Mouse (Mus musculus): ENCODE measurements around the gene Kctd11. TPM values are rescaled to one million over a fixed set of nuclear protein-coding genes. Genes with fewer than 3 reads are reported as not detected.

Kctd11 gene
- polyA plus RNA-seq, 1 experiment from 2014 or later = 1.7 TPM

DNA sequence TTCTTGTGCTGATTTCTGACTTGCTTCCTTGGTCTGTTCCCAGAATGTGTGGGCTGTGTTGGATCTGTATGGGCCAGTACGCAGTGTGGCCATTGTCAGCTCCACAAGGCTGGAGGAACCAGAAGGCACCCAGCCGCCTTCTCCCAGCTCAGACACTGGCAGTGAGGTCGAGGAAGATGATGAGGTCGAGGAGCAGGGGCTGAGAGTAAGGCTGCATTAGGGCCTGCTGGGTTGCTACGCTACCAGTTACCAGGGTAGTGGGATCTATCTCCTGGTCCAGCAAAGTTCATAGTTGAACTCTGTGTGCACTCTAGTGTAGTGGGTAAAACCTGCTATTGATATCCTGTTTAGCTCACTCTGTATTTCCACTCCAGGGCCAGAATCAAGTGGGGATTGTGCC lies 28.0 kb upstream of the Kctd11 start:
- 89% methylated on average over 5 of the region's 5 CpGs for WGBS
- Histone ChIP-seq H3K4me1 (peaks cover 11% of the 10 kb centered on the region), H3K27me3 (no peaks in the 10 kb centered on the region), H3K27ac (no peak overlapping the region), H3K36me3 (replicated peaks) (peaks cover 94% of the 10 kb centered on the region), H3K4me3 (replicated peaks) (no peak overlapping the region), H3K9ac (no peak overlapping the region), H3K9me3 (no peaks in the 10 kb centered on the region), H3K4me2 (no peak overlapping the region)
- no peak for ATAC-seq (ENCODE audit: low FRiP score)

DNA sequence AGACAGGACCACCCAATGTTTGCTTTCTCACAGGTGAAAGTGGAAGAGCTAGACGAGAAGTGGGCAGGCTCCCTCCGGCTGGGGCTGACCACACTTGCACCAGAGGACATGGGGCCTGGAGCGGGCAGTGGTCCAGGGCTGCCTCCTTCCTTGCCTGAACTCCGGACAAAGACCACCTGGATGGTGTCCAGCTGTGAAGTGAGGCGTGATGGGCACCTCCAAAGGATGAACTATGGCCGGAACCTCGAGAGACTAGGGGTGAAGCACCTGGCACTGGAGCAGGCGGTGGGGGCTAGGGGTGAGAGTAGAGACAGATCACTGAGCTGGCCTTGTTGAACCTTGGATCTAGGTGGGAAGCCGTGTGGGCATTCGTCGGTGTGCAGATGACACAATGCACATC lies 27.4 kb upstream of the Kctd11 start:
- Histone ChIP-seq H3K4me3 (replicated peaks) (no peak overlapping the region), H3K9me3 (no peaks in the 10 kb centered on the region), H3K4me1 (peaks cover 11% of the 10 kb centered on the region), H3K27ac (no peak overlapping the region), H3K36me3 (replicated peaks) (peaks cover 99% of the 10 kb centered on the region), H3K27me3 (no peaks in the 10 kb centered on the region), H3K4me2 (no peak overlapping the region), H3K9ac (no peak overlapping the region)
- ATAC-seq (ENCODE audit: low FRiP score) = no peak
- 94% methylated on average over 11 of the region's 11 CpGs for whole genome bisulfite sequencing

DNA sequence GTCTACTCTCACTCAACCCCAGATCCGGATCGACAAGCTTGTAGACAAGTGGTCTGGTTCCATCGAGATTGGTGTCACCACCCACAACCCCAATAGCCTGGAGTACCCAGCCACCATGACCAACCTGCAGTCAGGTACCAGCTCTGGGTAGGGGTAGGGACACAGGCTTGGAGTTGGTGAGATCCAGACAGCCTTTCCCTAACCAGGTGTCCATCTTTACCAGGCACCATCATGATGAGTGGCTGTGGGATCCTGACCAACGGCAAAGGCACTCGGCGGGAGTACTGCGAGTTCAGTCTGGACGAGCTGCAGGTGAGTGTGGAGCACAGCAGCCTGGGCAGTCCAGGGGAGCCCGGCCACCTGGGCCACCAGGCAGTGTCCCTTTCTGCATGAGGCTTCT lies 23.1 kb upstream of the Kctd11 start:
- no peak overlapping the region for H3K9ac ChIP-seq
- WGBS = 97% methylated on average over 9 of the region's 9 CpGs
- no peaks in the 10 kb centered on the region for H3K27me3 ChIP-seq
- H3K27ac ChIP-seq = no peak overlapping the region
- peaks cover 65% of the 10 kb centered on the region for H3K36me3 ChIP-seq (replicated peaks)
- 0 out of 2 replicates have a peak overlapping the region, but pooled peaks have one; percentile 1 for H3K4me3 ChIP-seq (replicated peaks)
- no peak for ATAC-seq (ENCODE audit: low FRiP score)
- H3K4me2 ChIP-seq = no peak overlapping the region
- H3K4me1 ChIP-seq = peaks cover 23% of the 10 kb centered on the region
- no peaks in the 10 kb centered on the region for H3K9me3 ChIP-seq

DNA sequence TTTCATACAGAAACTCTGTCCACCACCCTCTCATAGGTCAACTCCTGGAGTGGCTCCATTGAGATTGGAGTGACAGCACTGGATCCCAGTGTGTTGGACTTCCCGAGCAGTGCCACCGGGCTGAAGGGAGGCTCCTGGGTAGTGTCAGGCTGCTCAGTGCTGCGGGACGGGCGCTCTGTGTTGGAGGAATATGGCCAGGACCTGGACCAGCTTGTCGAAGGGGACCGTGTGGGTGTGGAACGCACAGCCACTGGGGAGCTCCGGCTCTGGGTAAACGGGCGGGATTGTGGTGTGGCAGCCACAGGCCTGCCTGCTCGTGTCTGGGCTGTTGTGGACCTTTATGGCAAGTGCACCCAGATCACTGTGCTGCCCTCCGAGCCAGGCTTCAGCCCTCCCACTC lies 21.8 kb upstream of the Kctd11 start:
- H3K27ac ChIP-seq = no peak overlapping the region
- H3K27me3 ChIP-seq = no peaks in the 10 kb centered on the region
- peaks cover 51% of the 10 kb centered on the region for H3K36me3 ChIP-seq (replicated peaks)
- peak overlapping the region; percentile 96 for H3K4me3 ChIP-seq (replicated peaks)
- H3K9me3 ChIP-seq = no peaks in the 10 kb centered on the region
- H3K9ac ChIP-seq = peak overlapping the region; percentile 94
- no peak for ATAC-seq (ENCODE audit: low FRiP score)
- peaks cover 36% of the 10 kb centered on the region for H3K4me1 ChIP-seq
- peak overlapping the region; percentile 93 for H3K4me2 ChIP-seq
- WGBS = 85% methylated on average over 13 of the region's 13 CpGs

DNA sequence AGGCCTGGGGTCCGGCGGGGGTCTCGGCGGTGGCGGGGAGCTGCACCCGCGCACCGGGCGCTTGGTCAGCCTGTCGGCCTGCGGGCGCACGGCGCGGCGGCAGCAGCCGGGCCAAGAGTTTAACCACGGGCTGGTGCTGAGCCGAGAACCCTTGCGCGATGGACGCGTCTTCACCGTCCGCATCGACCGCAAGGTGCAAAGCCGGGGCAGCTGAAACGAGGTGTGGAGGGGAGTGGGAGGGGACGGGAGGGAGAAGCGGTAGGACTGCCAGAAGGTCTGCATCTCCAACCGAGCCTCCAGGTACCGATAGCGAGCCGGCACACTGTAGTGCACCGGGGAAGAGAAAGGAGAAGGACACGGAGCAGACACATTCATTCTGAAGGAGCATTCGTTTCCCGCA lies 20.8 kb upstream of the Kctd11 start:
- H3K4me2 ChIP-seq = peak overlapping the region; percentile 93
- H3K4me3 ChIP-seq (replicated peaks) = peak overlapping the region; percentile 96
- WGBS = under 1% methylated on average over 30 of the region's 39 CpGs
- no peaks in the 10 kb centered on the region for H3K27me3 ChIP-seq
- ATAC-seq (ENCODE audit: low FRiP score) = 0 out of 2 replicates have a peak, but pooled peaks have one; percentile 5
- H3K9me3 ChIP-seq = no peaks in the 10 kb centered on the region
- H3K27ac ChIP-seq = peak overlapping the region; percentile 98
- H3K36me3 ChIP-seq (replicated peaks) = peaks cover 46% of the 10 kb centered on the region
- peaks cover 37% of the 10 kb centered on the region for H3K4me1 ChIP-seq
- H3K9ac ChIP-seq = peak overlapping the region; percentile 94

DNA sequence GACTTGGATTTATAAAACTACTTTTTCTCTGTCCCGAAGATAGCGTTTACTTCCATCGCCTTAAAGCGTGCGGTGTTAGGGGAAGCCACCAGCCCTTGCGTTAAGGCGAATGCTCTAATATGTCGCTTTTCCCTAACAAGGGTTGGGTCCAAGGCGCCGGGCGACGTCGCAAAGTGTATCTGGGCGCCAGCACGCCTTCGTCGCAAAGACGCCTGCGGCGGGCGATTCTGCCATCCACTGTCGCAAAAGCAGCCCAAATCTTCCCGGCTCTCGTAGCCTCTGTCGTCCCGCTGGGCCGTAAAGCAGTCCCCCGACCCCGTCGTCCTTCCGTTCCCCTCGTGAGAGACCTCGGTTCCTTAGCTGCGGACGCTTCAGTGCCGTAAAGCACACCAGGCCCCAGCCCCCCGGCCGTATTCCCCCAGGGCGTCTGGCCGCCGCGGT lies 20.2 kb upstream of the Kctd11 start:
- Histone ChIP-seq H3K27ac (peak overlapping the region; percentile 98), H3K9ac (peak overlapping the region; percentile 94), H3K27me3 (no peaks in the 10 kb centered on the region), H3K4me3 (replicated peaks) (peak overlapping the region; percentile 96), H3K4me2 (peak overlapping the region; percentile 93), H3K36me3 (replicated peaks) (peaks cover 40% of the 10 kb centered on the region), H3K4me1 (peaks cover 37% of the 10 kb centered on the region), H3K9me3 (no peaks in the 10 kb centered on the region)
- ATAC-seq (ENCODE audit: low FRiP score) = peak; percentile 81
- WGBS = 0% methylated on average over 42 of the region's 42 CpGs

DNA sequence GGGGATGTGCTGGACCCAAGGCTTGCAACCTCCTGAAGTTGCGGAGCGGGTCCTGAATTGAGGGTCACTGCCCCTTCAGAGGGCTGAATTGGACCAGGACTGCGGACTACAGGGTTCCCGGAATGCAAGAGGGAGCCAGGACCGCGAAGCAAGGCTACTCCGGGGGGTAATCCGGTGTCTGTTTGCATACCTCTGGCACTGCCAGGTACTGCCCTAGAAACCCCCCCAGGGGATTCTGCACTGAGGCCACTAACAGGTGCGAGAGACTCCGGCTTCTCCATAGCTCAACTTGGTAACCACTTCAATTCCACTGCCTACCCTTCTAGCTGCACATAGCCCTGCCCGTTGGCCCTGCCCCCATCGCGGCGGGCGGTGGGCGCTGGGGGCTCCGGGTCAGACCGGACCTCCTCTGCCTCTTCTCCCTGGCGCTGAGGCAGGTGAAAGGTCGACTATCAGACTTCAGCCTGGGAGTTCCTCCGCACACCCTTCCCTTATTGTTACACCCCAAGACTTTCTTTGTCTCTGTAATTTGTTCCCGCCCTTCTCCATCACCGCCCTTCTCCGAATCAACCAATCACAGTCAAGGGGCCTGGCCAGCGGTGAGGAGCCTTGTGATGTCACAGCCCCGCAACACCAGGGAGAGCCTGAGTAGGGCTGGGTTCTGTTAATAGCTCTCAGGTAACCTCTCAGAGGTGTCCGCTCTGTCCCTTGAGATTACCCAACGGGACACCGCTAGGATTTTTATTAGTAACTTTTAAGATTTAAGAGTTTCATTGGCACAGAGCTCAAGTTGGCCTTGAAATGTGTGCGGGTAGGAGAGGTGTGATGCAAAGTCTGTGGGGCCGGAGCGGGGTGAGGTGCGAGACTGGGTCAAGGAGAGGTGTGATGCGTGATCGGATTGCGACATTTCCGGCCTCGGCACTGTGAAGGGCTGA lies 19.5 kb upstream of the Kctd11 start, which contains the start of the genes 2810408A11Rik and Neurl4:
Gene 2810408A11Rik, minus strand, starts transcription at position 517 of the 935 bp plus-strand sequence.
Gene Neurl4, plus strand, starts transcription at position 602 of the 935 bp plus-strand sequence.
- Histone ChIP-seq H3K4me2 (peak within 1 kb of the TSS; percentile 93), H3K4me3 (replicated peaks) (peak within 1 kb of the TSS; percentile 96), H3K27me3 (no peaks in the 10 kb centered on the region), H3K9me3 (no peaks in the 10 kb centered on the region), H3K36me3 (replicated peaks) (peaks cover 33% of the 10 kb centered on the region), H3K9ac (peak within 1 kb of the TSS; percentile 94), H3K4me1 (peaks cover 37% of the 10 kb centered on the region), H3K27ac (peak within 1 kb of the TSS; percentile 98)
- ATAC-seq (ENCODE audit: low FRiP score) = peak; percentile 94
- WGBS = under 1% methylated on average over 38 of the region's 38 CpGs

DNA sequence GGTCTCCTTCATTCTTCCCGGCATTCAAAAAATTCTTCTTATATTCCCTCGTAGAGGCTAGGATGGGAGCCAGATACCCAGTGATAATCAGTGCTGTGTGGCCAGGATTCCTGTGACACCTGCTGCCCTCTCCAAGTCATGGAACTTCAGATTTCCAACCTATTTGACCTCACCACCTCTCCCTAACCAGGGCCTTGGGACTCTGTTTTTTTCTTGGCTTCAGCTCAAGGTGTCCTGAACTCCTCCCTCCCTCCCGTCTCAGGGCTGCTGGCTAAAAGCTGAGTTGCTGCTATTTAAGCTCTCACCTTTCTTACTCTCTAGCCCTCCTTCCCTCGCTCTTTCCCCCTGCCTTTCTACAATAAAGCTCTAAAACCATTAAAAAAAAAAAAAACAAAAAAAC lies 18.7 kb upstream of the Kctd11 start:
- ATAC-seq (ENCODE audit: low FRiP score) = no peak
- no peaks in the 10 kb centered on the region for H3K9me3 ChIP-seq
- peaks cover 25% of the 10 kb centered on the region for H3K36me3 ChIP-seq (replicated peaks)
- no peak overlapping the region for H3K27ac ChIP-seq
- H3K4me2 ChIP-seq = peak overlapping the region; percentile 93
- peak overlapping the region; percentile 94 for H3K9ac ChIP-seq
- H3K4me1 ChIP-seq = peaks cover 37% of the 10 kb centered on the region
- peak overlapping the region; percentile 96 for H3K4me3 ChIP-seq (replicated peaks)
- no peaks in the 10 kb centered on the region for H3K27me3 ChIP-seq
- 25% methylated on average over 4 of the region's 4 CpGs for WGBS

DNA sequence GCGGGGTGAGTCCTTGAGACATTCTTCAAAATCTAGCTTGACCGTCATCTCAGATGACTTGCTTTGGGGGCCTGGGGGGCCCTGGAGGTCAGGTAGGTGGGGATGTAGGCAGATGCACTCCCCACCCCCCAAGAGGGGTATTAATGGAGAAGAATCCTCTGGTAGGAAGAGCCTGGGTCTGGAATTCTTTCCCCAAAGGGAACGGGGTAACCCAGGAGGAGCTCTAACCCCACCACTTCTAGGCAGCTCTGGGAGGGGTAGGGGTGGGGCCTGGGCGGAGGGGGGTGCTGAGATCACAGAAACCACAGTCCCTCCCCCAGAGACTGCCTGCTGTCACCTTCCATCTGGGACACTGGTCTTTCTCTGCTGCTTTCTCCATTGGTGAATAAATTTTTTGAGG lies 14.1 kb upstream of the Kctd11 start, which contains the start of gene Acap1:
Gene Acap1, minus strand, starts transcription at position 249 of the 400 bp plus-strand sequence.
- Histone ChIP-seq H3K4me3 (replicated peaks) (no peak within 1 kb of the TSS), H3K4me1 (peaks cover 20% of the 10 kb centered on the region), H3K9me3 (no peaks in the 10 kb centered on the region), H3K27me3 (no peaks in the 10 kb centered on the region), H3K9ac (no peak within 1 kb of the TSS), H3K36me3 (replicated peaks) (peaks cover 4% of the 10 kb centered on the region; the same call in 1 of the 2 replicates), H3K27ac (no peak within 1 kb of the TSS), H3K4me2 (no peak within 1 kb of the TSS)
- 74% methylated on average over 4 of the region's 4 CpGs for WGBS
- ATAC-seq (ENCODE audit: low FRiP score) = no peak

DNA sequence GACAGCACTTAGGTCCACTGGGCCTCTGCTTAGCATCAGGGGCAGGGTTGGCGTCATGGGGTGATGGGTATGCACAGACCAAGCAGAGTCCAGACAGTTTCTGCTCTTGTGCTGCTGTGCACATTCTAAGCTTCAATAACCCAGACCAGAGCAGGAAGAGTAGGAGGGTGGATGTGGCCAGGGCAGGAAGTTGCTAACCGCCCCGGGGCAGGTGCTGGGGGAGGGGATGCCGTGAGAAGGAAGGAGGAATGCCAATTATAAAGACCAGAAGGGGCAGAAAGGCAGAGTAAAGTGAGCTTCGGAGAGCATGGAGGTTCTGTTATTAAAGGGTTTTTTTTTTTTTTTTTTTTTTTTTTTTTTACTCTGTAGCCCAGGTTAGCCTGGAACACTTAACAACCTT lies 13.5 kb upstream of the Kctd11 start:
- Histone ChIP-seq H3K27me3 (no peaks in the 10 kb centered on the region), H3K9me3 (no peaks in the 10 kb centered on the region), H3K4me1 (peaks cover 17% of the 10 kb centered on the region), H3K4me2 (no peak overlapping the region), H3K9ac (no peak overlapping the region), H3K4me3 (replicated peaks) (no peak overlapping the region), H3K36me3 (replicated peaks) (peaks cover 4% of the 10 kb centered on the region; the same call in 1 of the 2 replicates), H3K27ac (no peak overlapping the region)
- ATAC-seq (ENCODE audit: low FRiP score) = no peak
- WGBS = 86% methylated on average over 5 of the region's 5 CpGs

DNA sequence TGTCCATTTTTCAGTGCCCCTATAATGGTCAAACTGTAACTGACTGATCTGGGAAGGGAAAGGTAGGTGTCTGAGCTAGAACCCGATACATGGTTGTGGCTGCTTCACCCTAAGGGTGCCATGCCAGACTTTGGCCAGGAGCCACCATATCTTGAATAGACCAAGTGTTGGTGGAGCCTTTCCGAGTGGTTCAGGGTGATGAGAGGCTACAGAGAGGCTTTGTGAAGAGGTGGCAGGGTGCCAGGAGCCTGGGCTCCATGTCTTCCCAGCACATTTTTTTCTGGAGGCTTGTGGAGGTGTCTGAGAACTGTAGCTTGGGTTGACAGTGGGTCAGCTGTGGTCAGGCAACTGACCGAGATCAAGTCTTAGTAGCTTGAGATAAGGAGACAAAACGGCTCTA lies 10.3 kb upstream of the Kctd11 start:
- 79% methylated on average over 4 of the region's 4 CpGs for WGBS
- no peak for ATAC-seq (ENCODE audit: low FRiP score)
- H3K9me3 ChIP-seq = no peaks in the 10 kb centered on the region

DNA sequence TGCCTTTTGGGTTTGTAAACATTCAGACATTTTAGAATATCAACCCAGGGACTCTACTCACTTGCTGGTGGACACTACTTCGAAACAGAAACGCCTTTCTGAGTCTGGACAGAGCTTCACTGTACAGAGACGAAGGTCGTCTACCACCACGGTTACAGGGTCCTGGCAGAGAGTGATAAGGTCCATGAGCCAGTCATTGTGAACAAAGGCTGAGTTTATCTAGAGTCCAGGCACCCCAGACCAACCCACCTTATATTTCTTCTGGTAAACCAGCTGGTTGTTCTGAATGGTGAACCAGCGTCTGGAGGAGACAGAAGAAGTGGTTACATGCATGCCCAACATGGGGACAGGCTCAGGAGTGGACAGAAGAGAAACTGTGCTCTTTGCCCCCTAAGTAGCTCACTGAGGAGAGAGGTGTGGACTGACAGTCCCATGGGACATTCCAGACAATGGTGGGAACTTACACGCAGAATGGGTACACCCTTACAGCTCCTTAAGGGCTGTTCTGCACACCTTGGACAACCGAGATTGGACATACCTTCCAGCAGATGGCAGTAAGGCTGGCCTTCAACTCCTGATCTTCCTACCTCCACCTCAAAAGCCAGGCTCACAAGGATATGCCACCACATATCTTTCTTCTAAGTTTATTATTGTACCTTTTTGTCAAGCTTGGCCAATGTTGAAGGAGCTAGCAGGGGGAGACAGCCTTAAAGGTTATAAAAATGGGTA lies 5.9 kb upstream of the Kctd11 start:
- H3K9ac ChIP-seq = no peak overlapping the region
- WGBS = 82% methylated on average over 8 of the region's 8 CpGs
- no peaks in the 10 kb centered on the region for H3K36me3 ChIP-seq (replicated peaks)
- peaks cover 4% of the 10 kb centered on the region for H3K27me3 ChIP-seq
- H3K27ac ChIP-seq = no peak overlapping the region
- H3K4me1 ChIP-seq = no peaks in the 10 kb centered on the region
- H3K4me2 ChIP-seq = no peak overlapping the region
- H3K4me3 ChIP-seq (replicated peaks) = no peak overlapping the region
- H3K9me3 ChIP-seq = no peaks in the 10 kb centered on the region
- no peak for ATAC-seq (ENCODE audit: low FRiP score)

More for the DNA sequence above, 10.3 kb upstream of the Kctd11 start:
- no peak overlapping the region for H3K9ac ChIP-seq
- H3K36me3 ChIP-seq (replicated peaks) = no peaks in the 10 kb centered on the region
- no peak overlapping the region for H3K4me2 ChIP-seq
- no peak overlapping the region for H3K4me3 ChIP-seq (replicated peaks)
- no peaks in the 10 kb centered on the region for H3K27me3 ChIP-seq
- H3K4me1 ChIP-seq = no peaks in the 10 kb centered on the region
- no peak overlapping the region for H3K27ac ChIP-seq
